Mouse (Mus musculus) retina, postnatal 1 day (tissue): ENCODE measurements around the gene Pcbp2.

Source experiments
- DNase-seq: peaks from one replicate; pipeline ENCODE4 v3.0.0-alpha.2; 2012

The Pcbp2 gene

DNA sequence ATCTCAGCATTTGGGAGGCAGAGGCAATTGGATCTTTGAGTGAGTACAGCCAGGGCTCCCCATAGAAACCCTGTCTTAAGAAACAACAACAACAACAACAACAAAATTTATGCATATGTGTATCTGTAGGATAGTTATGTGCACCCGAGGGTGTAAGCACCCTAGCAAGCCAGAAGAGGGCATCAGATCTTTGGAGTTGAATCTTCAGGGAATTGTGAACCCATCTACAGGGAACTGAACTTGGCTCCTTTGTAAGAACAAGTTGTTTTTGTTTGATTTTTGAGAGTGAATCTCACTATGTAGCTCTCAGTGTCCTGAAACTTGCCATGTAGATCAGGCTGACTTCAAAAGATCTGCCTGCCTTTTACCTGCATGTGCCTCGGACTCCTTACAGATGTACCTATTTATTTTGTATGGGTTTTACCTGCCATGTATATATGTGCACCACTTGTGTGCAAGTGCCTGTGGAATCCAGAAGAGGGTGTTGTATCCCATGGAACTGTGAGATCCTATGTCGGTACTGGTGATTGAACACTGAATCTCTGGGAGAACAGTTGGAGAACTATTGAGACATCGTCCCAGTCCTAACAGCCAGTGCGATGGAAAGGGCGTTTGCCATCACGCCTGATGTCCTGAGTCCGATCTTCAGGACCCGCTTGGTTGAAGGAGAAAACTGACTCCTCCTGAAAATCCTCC is 1.5 kb upstream of the Pcbp2 start:
- no peak for DNase-seq

DNA sequence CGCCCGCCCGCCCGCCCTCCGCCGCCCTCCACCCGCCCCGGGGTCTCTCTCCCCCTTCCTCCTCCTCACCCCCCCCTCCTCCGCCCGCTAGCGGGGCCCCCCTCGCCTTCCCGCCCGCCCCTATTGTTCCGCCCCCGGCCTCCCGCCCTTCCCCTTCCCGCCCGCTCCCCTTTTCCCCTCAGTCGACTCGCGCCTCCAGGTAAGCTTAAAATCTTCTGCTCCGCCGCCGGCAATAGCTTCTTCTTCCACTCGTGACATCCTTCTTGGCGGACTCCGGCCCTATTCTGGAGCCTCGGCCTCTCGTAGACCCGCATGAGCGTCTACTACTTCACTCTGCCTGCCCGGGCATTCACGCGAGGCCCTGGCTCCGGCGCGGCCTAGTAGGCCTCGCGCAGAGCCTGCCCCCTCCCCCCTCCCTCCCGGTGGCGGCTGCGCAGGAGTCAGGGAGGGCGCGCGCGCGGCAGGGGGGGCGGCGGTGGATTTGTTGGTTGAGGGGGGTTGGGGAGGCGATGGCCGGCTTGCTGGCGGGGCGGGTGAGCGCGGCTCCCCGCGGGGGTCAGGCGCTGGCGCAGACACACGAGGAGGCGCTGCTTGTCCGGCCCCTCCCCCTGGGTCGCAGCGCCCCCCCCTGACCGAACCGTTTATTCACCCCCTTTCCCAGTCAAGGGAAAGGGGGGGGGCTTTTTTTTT is 411 bp downstream of the Pcbp2 start:
- DNase-seq, result peak; percentile 94

DNA sequence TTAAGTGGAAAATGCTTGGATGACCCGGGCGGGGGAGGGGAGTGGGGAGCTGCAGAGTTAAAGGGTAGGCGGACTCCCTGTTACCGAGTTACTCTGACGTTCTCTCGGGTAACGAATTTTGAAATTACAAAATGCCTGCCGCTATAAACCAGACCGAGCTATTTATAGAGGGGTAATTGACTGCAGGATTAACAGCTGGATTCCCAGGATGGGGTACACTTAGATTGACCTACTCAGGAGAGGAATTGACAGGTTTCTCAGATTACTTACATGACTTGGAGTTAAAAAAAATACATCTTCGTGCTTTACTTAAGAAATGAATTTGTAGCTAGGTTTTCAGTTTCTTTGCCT is 931 bp downstream of the Pcbp2 start:
- DNase-seq, result no peak

DNA sequence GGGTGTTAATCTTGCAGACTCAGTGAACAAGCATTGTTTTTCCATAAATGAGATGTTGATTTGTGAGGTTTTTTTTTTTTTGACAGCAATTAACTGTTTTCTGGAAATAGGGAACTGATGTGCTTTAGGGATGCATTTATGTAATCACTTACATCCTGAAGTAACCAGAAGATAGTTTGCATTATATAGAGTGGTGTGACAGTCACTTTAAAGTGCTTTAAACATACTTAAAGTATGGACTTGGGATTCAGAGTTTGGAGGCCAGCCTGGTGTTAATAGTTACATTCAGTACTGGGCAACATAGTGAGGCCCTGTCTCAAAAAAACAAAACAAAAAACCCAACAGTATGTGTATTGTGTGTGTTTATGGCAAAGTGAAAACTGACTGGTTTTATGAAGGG is 1.4 kb downstream of the Pcbp2 start:
- no peak for DNase-seq

DNA sequence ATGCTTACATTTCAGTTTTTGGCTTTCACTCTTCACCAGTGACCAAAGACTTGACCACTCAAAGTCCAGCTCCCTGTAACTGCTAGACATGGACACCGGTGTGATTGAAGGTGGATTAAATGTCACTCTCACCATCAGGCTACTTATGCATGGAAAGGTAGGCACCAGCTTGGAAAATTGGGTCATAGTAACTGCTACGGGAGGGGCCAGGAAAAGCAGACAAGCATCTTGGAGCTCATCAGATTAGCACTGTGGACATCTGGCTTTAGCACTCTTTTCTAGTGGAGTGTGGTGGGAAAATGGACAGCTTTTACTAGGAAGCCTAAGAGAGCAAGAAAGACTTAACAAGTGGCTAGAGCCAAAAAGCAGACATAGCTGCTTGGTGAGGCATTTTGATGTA is 2.9 kb downstream of the Pcbp2 start:
- peak; percentile 81 for DNase-seq

DNA sequence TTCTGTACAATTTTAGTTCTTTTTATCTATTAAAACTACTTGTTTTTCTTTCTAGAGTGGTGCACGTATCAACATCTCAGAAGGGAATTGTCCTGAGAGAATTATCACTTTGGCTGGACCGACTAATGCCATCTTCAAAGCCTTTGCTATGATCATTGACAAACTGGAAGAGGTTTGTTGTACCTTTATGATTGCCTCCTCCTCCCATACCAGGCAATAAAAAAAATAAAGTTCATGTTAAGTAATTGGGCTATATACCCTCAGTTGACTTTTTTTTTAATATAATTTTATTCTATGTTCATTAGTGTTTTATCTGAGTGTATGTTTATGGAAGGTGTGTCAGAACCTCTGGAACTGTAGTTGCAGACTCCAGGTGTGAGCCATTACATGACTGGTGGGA is 4.2 kb downstream of the Pcbp2 start:
- no peak for DNase-seq

DNA sequence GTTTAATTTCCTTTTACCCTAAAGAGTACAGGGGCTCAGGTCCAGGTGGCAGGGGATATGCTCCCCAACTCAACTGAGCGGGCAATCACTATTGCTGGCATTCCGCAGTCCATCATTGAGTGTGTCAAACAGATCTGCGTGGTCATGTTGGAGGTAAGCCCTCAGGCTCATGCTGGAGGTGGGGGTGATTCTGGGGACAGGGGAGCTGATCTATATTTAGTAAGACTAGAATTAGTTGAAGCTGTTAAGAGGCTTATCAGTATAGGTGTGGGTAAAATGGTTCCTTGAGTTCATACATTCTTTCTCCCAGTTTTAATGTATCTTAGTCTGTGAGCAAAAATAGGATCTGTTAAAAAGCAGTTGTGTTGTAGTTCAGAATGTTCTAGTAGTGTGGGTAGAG is 12.8 kb downstream of the Pcbp2 start:
- peak; percentile 40 for DNase-seq

DNA sequence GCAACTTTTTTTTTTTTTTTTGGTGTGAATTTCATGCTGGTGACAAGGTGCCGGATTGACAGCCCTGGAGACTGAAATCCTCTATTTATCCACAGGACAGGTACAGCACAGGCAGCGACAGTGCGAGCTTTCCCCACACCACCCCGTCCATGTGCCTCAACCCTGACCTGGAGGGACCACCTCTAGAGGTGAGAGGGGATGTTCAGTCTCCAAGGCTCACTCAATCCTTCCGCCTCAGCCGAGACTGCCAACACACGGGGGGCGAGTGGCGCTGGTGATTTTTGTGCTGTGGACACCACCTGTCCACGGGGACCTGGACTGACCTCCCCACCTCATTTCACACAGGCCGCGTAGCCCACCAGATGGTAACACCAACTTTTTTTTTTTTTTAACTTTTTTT is 15.5 kb downstream of the Pcbp2 start:
- DNase-seq, result no peak

DNA sequence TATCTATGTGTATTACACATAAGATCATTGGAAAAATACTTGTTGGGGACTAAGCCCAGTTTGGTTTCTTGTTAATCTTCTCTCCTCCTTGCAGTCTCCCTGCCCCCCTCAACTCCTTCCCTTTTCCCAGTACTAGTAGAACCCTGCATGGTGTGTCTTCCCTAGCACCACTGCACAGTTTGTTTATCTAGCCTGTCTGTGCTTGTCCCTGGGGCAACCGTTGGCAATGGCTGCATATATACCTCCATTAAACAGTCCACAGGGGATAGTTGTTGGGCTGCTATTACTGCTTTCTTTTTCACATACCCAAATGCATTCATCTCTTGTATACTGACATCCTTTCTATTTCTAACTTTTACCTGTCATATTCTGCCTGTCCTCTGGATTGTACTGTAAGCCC is 17.3 kb downstream of the Pcbp2 start:
- DNase-seq, result no peak

DNA sequence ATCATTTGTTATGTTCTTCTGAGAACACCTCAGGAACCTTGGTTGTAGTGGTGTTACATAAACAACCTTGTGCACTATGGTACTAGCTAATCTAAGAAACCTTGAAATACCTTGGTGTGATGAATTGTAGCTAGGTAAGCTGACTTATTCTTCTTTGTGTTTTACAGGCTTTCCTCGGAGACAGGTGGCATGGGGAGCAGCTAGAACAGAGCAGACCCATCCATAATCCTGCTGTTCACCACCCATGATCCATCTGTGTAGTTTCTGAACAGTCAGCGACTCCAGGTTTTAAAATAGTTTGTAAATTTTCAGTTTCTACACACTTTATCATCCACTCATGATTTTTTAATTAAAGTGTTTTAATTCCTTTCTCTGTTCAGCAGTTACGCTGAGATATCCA is 28.0 kb downstream of the Pcbp2 start:
- no peak for DNase-seq

DNA sequence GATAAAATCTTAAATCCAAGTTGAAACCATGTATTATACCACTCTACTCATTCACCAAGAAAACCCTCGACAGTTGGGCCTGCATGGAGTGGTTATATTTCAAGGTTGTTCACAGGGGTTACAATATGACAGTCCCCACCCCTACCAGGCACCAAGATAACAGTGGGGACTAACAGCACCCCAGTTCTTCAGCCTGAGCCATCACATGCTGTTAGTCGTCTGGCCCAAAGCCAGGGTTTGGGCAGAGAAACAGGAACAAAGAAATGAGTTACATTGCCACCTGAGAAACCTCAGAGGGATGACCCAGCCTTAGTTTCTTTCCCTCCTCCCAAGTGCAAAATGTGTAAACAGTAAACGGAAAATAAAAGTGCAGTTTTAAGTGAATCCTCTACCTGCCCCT is 29.0 kb downstream of the Pcbp2 start:
- DNase-seq, result no peak

DNA sequence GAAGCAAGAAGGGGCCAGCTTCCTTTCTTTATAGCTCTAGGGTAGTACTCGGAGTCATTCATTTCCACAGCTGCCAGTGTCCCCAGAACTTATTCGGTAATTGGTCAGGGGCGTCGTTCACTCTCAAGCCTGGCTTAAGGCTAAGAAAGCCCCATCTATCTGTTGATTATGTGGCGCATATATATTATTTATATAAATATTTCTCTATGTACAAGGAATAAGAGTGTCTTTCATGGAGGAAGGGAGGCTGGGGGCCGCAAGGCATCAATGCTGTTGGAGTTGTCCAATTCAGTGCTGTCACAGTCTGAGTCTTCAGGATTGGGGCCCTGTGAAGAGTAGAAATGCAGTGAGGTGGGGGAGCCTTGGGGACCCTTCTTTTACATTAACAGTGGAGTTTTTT is 29.5 kb downstream of the Pcbp2 start:
- no peak for DNase-seq

DNA sequence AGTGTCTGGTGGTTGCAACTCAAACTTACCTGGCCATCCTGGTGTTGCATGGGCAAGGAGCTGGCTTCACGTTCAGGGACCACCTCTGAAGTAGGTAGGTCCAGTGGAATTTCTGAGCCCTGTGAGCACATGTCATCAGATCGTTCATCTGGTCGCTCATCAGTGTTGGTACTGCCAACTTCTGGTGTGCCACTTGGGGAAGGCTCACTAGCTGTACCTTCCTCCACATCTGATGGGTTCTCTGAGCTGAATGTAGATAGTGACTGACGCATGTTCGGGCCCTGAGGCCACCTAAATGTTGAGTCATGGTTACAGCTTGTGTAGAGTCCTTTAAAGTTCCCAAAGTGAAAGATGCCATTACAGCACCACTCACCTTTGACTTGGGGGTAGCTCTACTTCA is 30.1 kb downstream of the Pcbp2 start:
- no peak for DNase-seq

DNA sequence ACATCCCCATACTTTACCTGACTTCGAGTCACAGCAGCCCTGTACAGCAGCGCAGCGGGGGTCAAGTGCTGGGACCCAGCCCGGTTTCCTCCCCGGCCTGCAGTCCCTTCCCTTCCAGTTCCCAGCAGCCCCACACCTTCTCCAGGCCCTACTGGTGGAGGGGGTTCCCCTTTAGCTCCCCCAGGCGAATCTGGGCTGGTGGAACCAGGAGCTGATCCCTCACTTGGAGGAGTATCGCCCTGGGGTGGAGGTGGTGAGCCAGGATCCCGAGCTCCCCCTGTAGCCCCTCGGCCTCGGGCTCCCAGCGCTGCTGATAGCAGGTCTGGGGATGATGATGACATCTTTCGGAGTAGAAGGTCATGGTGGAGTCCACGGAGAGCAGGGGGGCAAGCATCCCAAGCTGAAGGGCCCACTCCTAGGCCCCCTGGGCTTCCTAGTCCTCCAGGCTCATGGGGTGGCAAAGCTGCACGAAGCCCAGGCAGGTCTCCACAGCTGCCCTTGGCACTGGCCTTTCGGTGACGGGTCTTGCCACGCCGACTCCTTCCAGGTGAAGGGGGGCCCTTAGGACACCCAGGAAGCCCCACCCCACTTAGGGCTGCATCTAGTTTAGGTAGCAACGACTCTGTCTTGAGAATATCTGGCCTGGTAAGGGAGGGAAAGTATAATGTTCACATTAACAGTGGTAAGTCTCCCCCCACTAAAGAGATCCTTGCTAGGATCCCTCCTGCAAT is 30.9 kb downstream of the Pcbp2 start:
- no peak for DNase-seq

DNA sequence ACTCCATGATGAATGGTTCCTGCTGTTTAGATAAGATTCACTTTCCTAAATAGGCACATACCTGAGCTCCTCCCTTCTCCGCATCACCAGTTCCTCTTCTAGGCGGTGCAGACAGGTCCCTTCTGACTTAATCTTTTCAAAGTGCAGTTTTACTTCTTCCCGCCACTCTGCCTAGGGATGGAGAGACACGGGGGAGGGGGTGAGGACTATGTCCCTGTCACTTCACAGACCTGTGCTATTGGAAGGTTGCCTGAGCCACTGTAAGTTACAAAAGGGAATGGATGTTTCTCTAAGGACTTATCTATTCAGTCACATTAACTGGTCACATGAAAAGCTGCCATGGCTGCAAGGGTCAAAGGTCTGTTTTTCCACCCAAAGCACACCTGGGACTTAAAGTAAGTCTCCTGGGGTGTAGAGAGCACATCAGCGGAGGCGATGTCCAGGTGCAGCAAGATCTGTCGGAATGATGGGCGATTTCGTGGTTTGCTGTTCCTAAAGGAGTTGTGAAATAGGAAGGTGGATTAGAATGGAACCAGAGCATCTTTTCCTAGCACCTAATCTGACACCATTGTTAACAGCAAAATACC is 32.0 kb downstream of the Pcbp2 start:
- no peak for DNase-seq

DNA sequence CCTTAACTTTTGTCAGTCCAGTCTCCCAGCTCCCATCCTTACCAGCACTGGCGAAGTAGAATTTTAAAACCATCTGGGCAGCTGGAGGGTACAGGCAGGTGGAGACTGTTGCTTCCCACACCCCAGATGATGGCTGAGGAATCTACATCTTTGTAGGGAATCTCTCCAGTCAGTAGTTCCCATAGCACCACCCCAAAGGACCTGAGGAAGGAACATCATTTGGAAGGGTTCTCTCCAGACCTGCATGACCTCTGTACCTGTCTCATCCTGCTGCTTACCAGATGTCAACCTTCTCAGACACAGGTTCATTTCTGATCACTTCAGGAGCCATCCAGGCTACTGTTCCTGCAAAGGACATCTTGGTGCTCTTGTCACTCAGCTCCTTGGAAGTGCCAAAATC is 33.1 kb downstream of the Pcbp2 start, which contains the start of gene Gm10337:
Gm10337 (plus strand) TSS at position 276 of the 400 bp plus-strand sequence.
- no peak for DNase-seq

DNA sequence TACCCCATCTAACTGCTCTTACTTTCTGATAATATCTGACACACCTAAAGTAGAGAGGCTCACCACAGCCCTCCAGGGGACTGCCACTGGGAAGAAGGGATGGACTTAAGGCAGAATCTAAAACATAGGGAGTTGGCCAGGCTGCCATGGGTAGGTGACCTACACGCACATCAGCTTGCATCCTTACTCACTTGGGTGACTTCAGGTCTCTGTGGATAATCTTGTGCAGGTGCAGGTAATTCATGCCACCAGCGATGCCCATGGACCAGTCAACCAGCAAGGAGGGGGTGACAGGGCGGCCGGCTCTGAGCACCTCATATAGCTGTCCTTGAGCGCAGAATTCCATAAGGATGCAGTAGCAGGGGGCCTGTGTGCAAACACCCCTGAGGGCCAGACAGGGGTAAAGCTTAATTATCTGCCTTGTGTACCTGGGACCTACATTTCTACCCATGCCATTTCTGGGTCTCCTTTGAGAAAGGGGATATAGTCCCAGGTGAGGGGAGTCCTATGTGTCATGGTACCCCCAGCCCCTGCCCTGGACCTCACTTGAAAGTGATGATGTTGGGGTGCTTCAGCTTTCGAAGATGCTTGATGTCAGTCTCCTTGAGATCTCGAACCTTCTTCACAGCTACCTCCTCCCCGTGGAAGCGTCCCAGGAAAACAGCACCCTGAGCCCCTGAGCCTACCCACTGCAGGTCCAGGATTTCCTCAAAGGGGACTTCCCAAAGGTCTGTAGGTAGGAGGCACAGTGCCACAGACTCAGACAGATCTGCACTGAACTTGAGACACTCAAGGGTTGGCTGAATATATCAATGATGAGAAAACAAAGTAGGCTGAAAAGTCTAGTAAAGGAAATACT is 33.8 kb downstream of the Pcbp2 start:
- DNase-seq, result no peak

DNA sequence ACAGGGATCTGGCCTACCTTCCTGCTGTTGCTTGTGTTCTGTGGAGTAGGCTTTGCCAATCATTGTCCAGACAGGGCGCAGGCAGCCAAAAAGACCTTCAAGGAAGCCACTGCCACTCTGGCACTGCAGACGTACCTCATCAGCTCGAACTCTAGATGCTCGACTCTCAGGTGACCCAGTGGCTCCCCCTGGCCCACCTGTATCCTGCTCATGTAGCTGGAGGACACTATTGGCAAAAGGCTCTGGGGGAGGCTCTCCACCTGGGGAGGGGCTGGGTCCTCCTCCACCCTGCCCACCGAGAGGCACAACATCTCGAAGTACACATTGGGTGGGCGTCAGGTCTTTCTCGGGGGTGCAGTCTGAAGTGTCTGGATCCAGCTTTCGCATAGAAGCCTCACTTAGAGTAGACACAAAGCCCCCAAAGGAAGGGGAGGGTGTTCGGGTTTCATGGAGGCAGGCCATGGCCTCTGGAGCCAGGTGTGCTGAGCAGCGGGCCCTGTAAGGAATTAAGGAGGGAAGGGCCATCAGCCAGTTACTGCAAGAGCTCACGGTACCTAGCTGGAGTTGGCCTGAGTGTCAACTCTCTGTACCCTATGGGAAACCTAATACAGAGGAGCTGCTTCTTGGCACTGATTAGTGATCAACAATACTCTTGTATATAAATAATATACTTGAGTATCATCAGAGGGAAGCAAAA is 34.9 kb downstream of the Pcbp2 start:
- no peak for DNase-seq

DNA sequence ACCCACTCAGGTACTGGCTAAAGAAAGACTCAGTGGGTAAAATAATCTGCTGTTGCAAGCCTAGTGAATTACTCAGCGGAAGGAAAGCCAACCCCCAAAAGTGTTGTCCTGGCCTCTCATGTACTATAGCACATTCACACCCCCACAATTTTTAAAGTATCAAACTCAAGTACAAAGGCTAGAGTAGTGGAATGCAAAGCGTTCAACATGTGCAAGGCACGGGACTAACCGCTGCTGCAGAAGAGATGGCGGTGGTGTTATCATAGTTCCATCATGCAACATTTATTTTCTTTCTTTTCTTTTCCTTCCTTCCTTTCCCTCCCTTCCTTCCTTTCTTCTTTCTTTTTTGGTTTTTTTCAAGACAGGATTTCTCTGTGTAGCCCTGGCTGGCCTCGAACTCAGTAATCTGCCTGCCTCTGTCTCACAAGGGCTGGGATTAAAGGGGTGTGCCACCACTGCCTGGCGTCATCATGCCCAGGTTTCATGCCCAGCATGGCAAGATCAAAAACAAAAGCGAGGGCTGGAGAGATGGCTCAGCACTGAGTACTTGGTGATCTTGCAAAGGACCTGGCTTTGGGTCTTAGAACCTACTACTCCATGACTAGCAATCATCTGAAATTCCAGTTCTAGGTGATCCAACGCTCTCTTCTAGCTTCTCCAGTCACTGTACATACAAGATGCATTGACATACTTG is 35.6 kb downstream of the Pcbp2 start:
- DNase-seq, result no peak

DNA sequence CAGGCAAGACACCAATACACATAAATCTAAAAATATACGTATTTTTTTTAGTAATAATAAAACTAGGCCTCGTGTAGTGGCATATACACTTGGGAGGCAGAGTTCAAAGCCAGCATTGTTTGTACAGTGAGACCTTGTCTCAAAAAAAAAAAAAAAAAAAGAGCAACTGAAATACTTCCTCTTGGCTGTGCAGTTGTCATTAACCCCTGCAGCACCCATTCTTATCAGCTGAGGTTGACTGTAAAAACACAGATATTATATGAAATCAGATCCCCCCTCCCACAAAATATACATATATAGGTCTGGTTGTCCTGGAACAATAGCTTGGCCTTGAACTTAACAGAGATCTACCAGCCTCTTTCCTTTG is 36.1 kb downstream of the Pcbp2 start:
- DNase-seq, result no peak

DNA sequence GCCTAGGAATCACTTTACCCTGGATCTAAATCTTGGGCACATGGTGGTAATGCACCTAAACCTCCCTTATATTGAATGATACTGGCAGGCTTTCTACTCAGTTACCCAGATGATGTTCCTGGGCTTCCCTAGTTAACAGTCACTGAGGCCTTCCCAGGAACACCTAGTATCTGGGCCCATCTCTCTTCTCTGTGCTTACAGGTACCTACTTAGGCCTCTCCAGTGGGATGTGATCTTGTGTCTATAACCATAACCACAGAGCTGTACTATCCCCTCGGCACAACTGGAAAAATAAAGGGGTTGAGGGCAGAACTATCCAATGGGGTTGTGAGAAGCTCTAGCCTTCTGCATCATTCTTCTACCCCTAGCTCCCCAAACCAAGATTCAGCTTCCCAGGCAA is 36.5 kb downstream of the Pcbp2 start:
- DNase-seq, result no peak

DNA sequence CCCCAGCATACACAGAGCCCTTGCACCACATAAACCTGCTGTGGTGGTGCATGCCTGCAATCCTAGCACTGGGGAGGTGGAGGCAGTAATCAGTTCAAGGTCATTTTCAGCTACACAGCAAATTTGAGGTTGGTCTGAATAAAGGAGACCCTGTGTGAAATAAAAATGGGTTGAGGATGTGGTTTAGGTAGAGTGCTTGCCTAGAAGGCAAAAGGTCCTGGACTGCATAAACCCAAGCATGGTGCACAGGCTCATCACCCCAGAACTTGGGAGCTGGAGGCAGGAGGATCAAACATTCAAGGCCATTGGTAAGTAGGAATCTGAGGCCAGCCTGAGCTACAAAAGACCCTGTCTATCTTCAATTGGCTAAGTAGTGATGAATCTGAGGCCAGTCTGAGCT is 37.2 kb downstream of the Pcbp2 start:
- no peak for DNase-seq
